Mouse (Mus musculus) liver, embryonic 14.5 days (tissue): ENCODE measurements around the gene Pithd1. TPM values are rescaled to one million over a fixed set of nuclear protein-coding genes. Genes with fewer than 3 reads are reported as not detected.

Experiments used
- ATAC-seq: fragments of 200-750 bp; cut with Nextera tagmentation; 2 replicates; pipeline ENCODE4 v1.8.0; 2017; ENCODE audit warnings: moderate number of reproducible peaks, mild to moderate bottlenecking, moderate library complexity; ENCODE audit not compliant: insufficient read depth
- DNase-seq, 3 experiments: peaks; one replicate each; pipeline ENCODE4 v3.0.0-alpha.2; 2012 to 2013; ENCODE audit warnings: low read depth in 3 of 3, low spot score in 3 of 3
- H3K27ac ChIP-seq: fragments of 300-500 bp; sonication (generic); 2 replicates; pipeline ENCODE4 v1.5.1; 2014; ENCODE audit warnings: moderate library complexity, mild to moderate bottlenecking, control low read depth, inconsistent platforms
- H3K27me3 ChIP-seq: fragments of 300-500 bp; sonication (generic); 2 replicates; pipeline ENCODE4 v1.6.1; 2014; ENCODE audit warnings: mild to moderate bottlenecking, low read length, moderate library complexity; ENCODE audit not compliant: control insufficient read depth, insufficient read depth
- H3K36me3 ChIP-seq: fragments of 300-500 bp; sonication (generic); replicated peaks from 2 replicates; pipeline ENCODE4 v1.6.1; 2014; ENCODE audit warnings: low read depth; ENCODE audit not compliant: control insufficient read depth, insufficient read depth
- H3K4me1 ChIP-seq, 2 experiments: fragments of 200-500 bp in 1 of 2; fragments of 300-500 bp in 1 of 2; sonication (generic) in 1 of 2; replicated peaks; 2 replicates each; pipeline ENCODE4 v1.6.1; 2012 to 2014; ENCODE audit warnings: antibody characterized with exemption in 1 of 2, inconsistent platforms in 1 of 2, low read length in 1 of 2; ENCODE audit not compliant: control insufficient read depth in 2 of 2, insufficient read depth in 2 of 2
- H3K4me2 ChIP-seq: fragments of 300-500 bp; sonication (generic); 2 replicates; pipeline ENCODE4 v1.6.1; 2014; ENCODE audit warnings: low read depth, mild to moderate bottlenecking, control low read depth, moderate library complexity
- H3K4me3 ChIP-seq, 2 experiments: fragments of 200-500 bp in 1 of 2; fragments of 300-500 bp in 1 of 2; sonication (generic) in 1 of 2; 2 replicates each; pipeline ENCODE4 v1.5.1; 2012 to 2014; ENCODE audit warnings: low read depth in 2 of 2, low read length in 2 of 2, mild to moderate bottlenecking in 2 of 2, control low read depth in 1 of 2, inconsistent platforms in 1 of 2, moderate library complexity in 1 of 2; ENCODE audit not compliant: insufficient read depth in 1 of 2
- H3K9ac ChIP-seq: fragments of 300-500 bp; sonication (generic); replicated peaks from 2 replicates; pipeline ENCODE4 v1.6.1; 2014; ENCODE audit warnings: mild to moderate bottlenecking, control low read depth, moderate library complexity
- H3K9me3 ChIP-seq: fragments of 300-500 bp; sonication (generic); 2 replicates; pipeline ENCODE4 v1.6.1; 2016; ENCODE audit warnings: low read length, mixed read lengths; ENCODE audit not compliant: control insufficient read depth
- CTCF ChIP-seq: IDR thresholded peaks from 2 replicates; pipeline ENCODE4 v1.5.1; 2016; ENCODE audit warnings: antibody characterized with exemption, low read depth, control low read depth
- EP300 ChIP-seq: IDR thresholded peaks from 2 replicates; pipeline ENCODE4 v1.6.1; 2016; ENCODE audit warnings: antibody characterized with exemption, low read depth
- WGBS: fragments of 180-500 bp; shearing (Covaris S2); extraction: QIAGEN DNeasy Blood & Tissue Kit; methylation state at CpG from one replicate; pipeline ENCODE4 v1.1.7; 2014; ENCODE audit not compliant: insufficient replicate concordance; 5-methylcytosine and 5-hydroxymethylcytosine counted together
- polyA plus RNA-seq, 2 experiments: library from polyadenylated mRNA; depleted of rRNA in 1 of 2; stranded (reverse) in 1 of 2; unstranded in 1 of 2; fragments of >200 nt; fragmentation: Nextera tagmentation in 1 of 2; extraction: Ambion mirVana in 1 of 2; gene quantifications; 2 replicates each; pipeline versions ENCODE4 v1.2.1 to v1.2.3; 2012 to 2014

The Pithd1 gene
- polyA plus RNA-seq, 2 experiments: 49.0 to 71.2 TPM

- whole genome bisulfite sequencing: 79% methylated on average over 5 of the region's 5 CpGs
- no peak for ATAC-seq
- H3K36me3 ChIP-seq: peaks cover 6% of the 10 kb centered on the region
Observed at GRCm38 (mm10) chr4:135929405-135929804, 57.7 kb downstream of the Pithd1 start.

GRCm38 (mm10) chr4:135928376-135928775 is 58.7 kb downstream of the Pithd1 start:
- Histone ChIP-seq H3K4me2 (no peak overlapping the region), H3K9me3 (no peaks in the 10 kb centered on the region), H3K4me3 (no peak overlapping the region), H3K27me3 (no peaks in the 10 kb centered on the region), H3K36me3 (peaks cover 6% of the 10 kb centered on the region), H3K9ac (no peak overlapping the region), H3K4me1 (peaks cover 0 to 5% of the 10 kb centered on the region in 2 experiments; a peak in 1 of 4 replicates), H3K27ac (no peak overlapping the region)
- 89% methylated on average over 9 of the region's 9 CpGs for WGBS
- DNase-seq: no peak
- no peak for ATAC-seq
- TF ChIP-seq CTCF (no peak), EP300 (no peak)

More at GRCm38 (mm10) chr4:135929405-135929804, 57.7 kb downstream of the Pithd1 start:
- H3K4me2 ChIP-seq: no peak overlapping the region
- TF ChIP-seq CTCF (no peak), EP300 (no peak)
- H3K27ac ChIP-seq: no peak overlapping the region
- H3K27me3 ChIP-seq: no peaks in the 10 kb centered on the region
- no peak overlapping the region for H3K4me3 ChIP-seq
- DNase-seq: no peak
- no peak overlapping the region for H3K9ac ChIP-seq
- no peaks in the 10 kb centered on the region for H3K9me3 ChIP-seq
- H3K4me1 ChIP-seq: peaks cover 0 to 11% of the 10 kb centered on the region in 2 experiments; a peak in 2 of 4 replicates

GRCm38 (mm10) chr4:135926861-135927260 is 60.2 kb downstream of the Pithd1 start:
- no peaks in the 10 kb centered on the region for H3K36me3 ChIP-seq
- ATAC-seq (no peak), DNase-seq (no peak)
- peaks cover 1 to 6% of the 10 kb centered on the region in 2 experiments; a peak in 3 of 4 replicates for H3K4me1 ChIP-seq
- 80% methylated on average over 3 of the region's 3 CpGs for WGBS
- no peak for TF ChIP-seq CTCF
- no peak for TF ChIP-seq EP300
- no peaks in the 10 kb centered on the region for H3K9me3 ChIP-seq
- H3K9ac ChIP-seq: no peak overlapping the region
- no peaks in the 10 kb centered on the region for H3K27me3 ChIP-seq
- H3K4me3 ChIP-seq: no peak overlapping the region
- no peak overlapping the region for H3K4me2 ChIP-seq
- H3K27ac ChIP-seq: no peak overlapping the region

- H3K27ac ChIP-seq: no peak overlapping the region
Observed at GRCm38 (mm10) chr4:135926195-135926808, 60.8 kb downstream of the Pithd1 start.

More at GRCm38 (mm10) chr4:135926195-135926808, 60.8 kb downstream of the Pithd1 start:
- WGBS: 69% methylated on average over 10 of the region's 10 CpGs
- Histone ChIP-seq H3K9me3 (no peaks in the 10 kb centered on the region), H3K27me3 (no peaks in the 10 kb centered on the region), H3K4me1 (peaks cover 4 to 12% of the 10 kb centered on the region in 2 experiments; a peak in 3 of 4 replicates), H3K4me3 (no peak overlapping the region), H3K9ac (no peak overlapping the region), H3K36me3 (no peaks in the 10 kb centered on the region), H3K4me2 (no peak overlapping the region)
- no peak for TF ChIP-seq EP300
- no peak for TF ChIP-seq CTCF
- no peak for DNase-seq
- no peak for ATAC-seq

Other genes starting within 250 kb of the Pithd1 start
- 0.03 and 0.06 TPM in 2 replicates for gene Myom3, start 227.5 kb downstream of the Pithd1 start, polyA plus RNA-seq (2012; rRNA removed)
- 0.04 TPM in 1 of 2 replicates, not detected in the other for gene Myom3, start 227.5 kb downstream of the Pithd1 start, polyA plus RNA-seq (2014; fragmentation: Nextera tagmentation; extraction: Ambion mirVana)
- gene Srsf10, start 131.5 kb downstream of the Pithd1 start, polyA plus RNA-seq (2012; rRNA removed): 33.2 and 49.6 TPM in 2 replicates
- 108 and 110 TPM in 2 replicates for gene Srsf10, start 131.5 kb downstream of the Pithd1 start, polyA plus RNA-seq (2014; fragmentation: Nextera tagmentation; extraction: Ambion mirVana)
- 25.4 and 43.4 TPM in 2 replicates for gene Pnrc2, start 113.4 kb downstream of the Pithd1 start, polyA plus RNA-seq (2012; rRNA removed)
- gene Pnrc2, start 113.4 kb downstream of the Pithd1 start, polyA plus RNA-seq (2014; fragmentation: Nextera tagmentation; extraction: Ambion mirVana): 80.2 and 81.9 TPM in 2 replicates
- gene Cnr2, start 91.9 kb downstream of the Pithd1 start, polyA plus RNA-seq (2012; rRNA removed): 1.6 and 2.1 TPM in 2 replicates
- 2.3 and 2.5 TPM in 2 replicates for gene Cnr2, start 91.9 kb downstream of the Pithd1 start, polyA plus RNA-seq (2014; fragmentation: Nextera tagmentation; extraction: Ambion mirVana)
- gene Fuca1, start 66.5 kb downstream of the Pithd1 start, polyA plus RNA-seq (2012; rRNA removed): 8.8 and 12.0 TPM in 2 replicates
- gene Fuca1, start 66.5 kb downstream of the Pithd1 start, polyA plus RNA-seq (2014; fragmentation: Nextera tagmentation; extraction: Ambion mirVana): 19.0 and 23.6 TPM in 2 replicates
- 28.9 and 43.4 TPM in 2 replicates for gene Hmgcl, start 40.8 kb downstream of the Pithd1 start, polyA plus RNA-seq (2012; rRNA removed)
- 71.9 and 76.5 TPM in 2 replicates for gene Hmgcl, start 40.8 kb downstream of the Pithd1 start, polyA plus RNA-seq (2014; fragmentation: Nextera tagmentation; extraction: Ambion mirVana)
- gene Gale, start 23.5 kb downstream of the Pithd1 start, polyA plus RNA-seq (2012; rRNA removed): 20.5 and 22.8 TPM in 2 replicates
- 32.6 and 38.0 TPM in 2 replicates for gene Gale, start 23.5 kb downstream of the Pithd1 start, polyA plus RNA-seq (2014; fragmentation: Nextera tagmentation; extraction: Ambion mirVana)
- gene Lypla2, start 14.6 kb downstream of the Pithd1 start, polyA plus RNA-seq (2012; rRNA removed): 26.5 and 29.2 TPM in 2 replicates
- gene Lypla2, start 14.6 kb downstream of the Pithd1 start, polyA plus RNA-seq (2014; fragmentation: Nextera tagmentation; extraction: Ambion mirVana): 30.6 and 36.8 TPM in 2 replicates
- gene Eloa, start 34.5 kb upstream of the Pithd1 start, polyA plus RNA-seq (2012; rRNA removed): 9.7 and 16.2 TPM in 2 replicates
- 29.0 and 30.0 TPM in 2 replicates for gene Eloa, start 34.5 kb upstream of the Pithd1 start, polyA plus RNA-seq (2014; fragmentation: Nextera tagmentation; extraction: Ambion mirVana)
- gene Rpl11, start 66.2 kb upstream of the Pithd1 start, polyA plus RNA-seq (2012; rRNA removed): 457 and 805 TPM in 2 replicates
- 325 and 341 TPM in 2 replicates for gene Rpl11, start 66.2 kb upstream of the Pithd1 start, polyA plus RNA-seq (2014; fragmentation: Nextera tagmentation; extraction: Ambion mirVana)
- 23.0 and 29.8 TPM in 2 replicates for gene Id3, start 156.2 kb upstream of the Pithd1 start, polyA plus RNA-seq (2012; rRNA removed)
- 33.2 and 33.8 TPM in 2 replicates for gene Id3, start 156.2 kb upstream of the Pithd1 start, polyA plus RNA-seq (2014; fragmentation: Nextera tagmentation; extraction: Ambion mirVana)
- 38.4 and 40.5 TPM in 2 replicates for gene E2f2, start 185.1 kb upstream of the Pithd1 start, polyA plus RNA-seq (2012; rRNA removed)
- 50.3 and 53.4 TPM in 2 replicates for gene E2f2, start 185.1 kb upstream of the Pithd1 start, polyA plus RNA-seq (2014; fragmentation: Nextera tagmentation; extraction: Ambion mirVana)
- 1.1 and 1.2 TPM in 2 replicates for gene Asap3, start 219.1 kb upstream of the Pithd1 start, polyA plus RNA-seq (2012; rRNA removed)
- 0.66 and 0.85 TPM in 2 replicates for gene Asap3, start 219.1 kb upstream of the Pithd1 start, polyA plus RNA-seq (2014; fragmentation: Nextera tagmentation; extraction: Ambion mirVana)